Mouse (Mus musculus) C2C12 (cell line): ENCODE measurements around the gene Chad.

Experiments
- CEBPB ChIP-seq: IDR thresholded peaks from one replicate; pipeline ENCODE4 v1.6.1; 2011; ENCODE audit warnings: low read depth, mild to moderate bottlenecking, control low read depth, moderate library complexity
- CTCF ChIP-seq: IDR thresholded peaks from one replicate; pipeline ENCODE4 v1.5.1; 2011; ENCODE audit not compliant: control insufficient read depth, insufficient read depth, insufficient read length
- MAX ChIP-seq: IDR thresholded peaks from one replicate; pipeline ENCODE4 v1.6.1; 2011; ENCODE audit warnings: mild to moderate bottlenecking, control low read depth
- MYOD1 ChIP-seq: IDR thresholded peaks from one replicate; pipeline ENCODE4 v1.6.1; 2011; ENCODE audit warnings: low read depth; ENCODE audit not compliant: control insufficient read depth, insufficient read length
- MYOG ChIP-seq: IDR thresholded peaks from one replicate; pipeline ENCODE4 v1.6.1; 2011; ENCODE audit not compliant: control insufficient read depth, insufficient read length; ENCODE audit errors: extremely low read depth
- USF1 ChIP-seq: IDR thresholded peaks from one replicate; pipeline ENCODE4 v1.6.1; 2011; ENCODE audit warnings: low read depth, mild to moderate bottlenecking, control low read depth, moderate library complexity

DNA sequence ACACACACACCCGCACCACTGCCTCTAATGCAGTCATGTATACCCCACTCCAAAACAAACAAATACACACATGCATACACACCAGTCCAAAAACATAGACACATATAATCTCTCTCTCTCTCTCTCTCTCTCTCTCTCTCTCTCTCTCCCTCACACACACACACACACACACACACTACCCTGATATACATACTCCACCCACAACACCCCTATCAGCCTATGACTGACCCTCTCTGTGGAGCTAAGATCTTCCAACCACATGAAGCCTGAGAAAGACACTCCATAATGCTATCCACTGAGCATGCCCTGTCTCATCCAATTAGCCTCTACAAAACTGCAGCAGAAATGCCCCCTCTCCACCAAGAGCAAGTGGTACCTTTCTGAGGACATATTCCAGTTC is 7.0 kb downstream of the Chad start:
- TF ChIP-seq CTCF, result no peak
- no peak for TF ChIP-seq USF1
- no peak for TF ChIP-seq CEBPB
- no peak for TF ChIP-seq MYOD1
- TF ChIP-seq MAX, result no peak
- TF ChIP-seq MYOG, result no peak
